Mouse (Mus musculus) liver, adult 2 months (tissue): ENCODE measurements around the gene Fam189a1. TPM values are rescaled to one million over a fixed set of nuclear protein-coding genes. Genes with fewer than 3 reads are reported as not detected.

Experiments
- DNase-seq: peaks from one replicate; pipeline ENCODE4 v3.0.0-alpha.2; 2011; ENCODE audit warnings: low read depth, low spot score; ENCODE audit errors: extremely low read depth
- H3K27ac ChIP-seq: fragments of 200-500 bp; replicated peaks from 2 replicates; pipeline ENCODE4 v1.5.1; 2012; ENCODE audit warnings: low read depth, mild to moderate bottlenecking, control low read depth, inconsistent platforms, low read length; ENCODE audit not compliant: insufficient read depth
- H3K27me3 ChIP-seq: fragments of 200-500 bp; 2 replicates; pipeline ENCODE4 v1.6.1; 2012; ENCODE audit warnings: mild to moderate bottlenecking, moderate library complexity, low read length, inconsistent platforms; ENCODE audit not compliant: control insufficient read depth, insufficient read depth
- H3K36me3 ChIP-seq: fragments of 200-500 bp; 2 replicates; pipeline ENCODE4 v1.6.1; 2012; ENCODE audit warnings: low read length, inconsistent platforms; ENCODE audit not compliant: control insufficient read depth, insufficient read depth
- H3K4me1 ChIP-seq: fragments of 200-500 bp; 2 replicates; pipeline ENCODE4 v1.6.1; 2011; ENCODE audit warnings: low read length; ENCODE audit not compliant: control insufficient read depth, insufficient read depth
- H3K4me3 ChIP-seq: fragments of 200-500 bp; 2 replicates; pipeline ENCODE4 v1.5.1; 2011; ENCODE audit warnings: low read depth, mild to moderate bottlenecking, control low read depth, low read length, moderate library complexity; ENCODE audit not compliant: insufficient read depth
- H3K79me2 ChIP-seq: fragments of 200-500 bp; 2 replicates; pipeline ENCODE4 v1.6.1; 2012; ENCODE audit warnings: inconsistent platforms, mild to moderate bottlenecking, low read length, moderate library complexity; ENCODE audit not compliant: control insufficient read depth, insufficient read depth
- H3K9ac ChIP-seq: fragments of 200-500 bp; 2 replicates; pipeline ENCODE4 v1.6.1; 2012; ENCODE audit warnings: low read depth, mild to moderate bottlenecking, control low read depth, inconsistent platforms, low read length
- CTCF ChIP-seq: fragments of 200-500 bp; IDR thresholded peaks from 2 replicates; pipeline ENCODE4 v1.5.1; 2011; ENCODE audit warnings: low read depth, low read length, control low read depth
- POLR2A ChIP-seq: fragments of 200-500 bp; IDR thresholded peaks from 2 replicates; pipeline ENCODE4 v1.6.1; 2011; ENCODE audit warnings: low read length, control low read depth; ENCODE audit not compliant: insufficient read depth; ENCODE audit errors: extremely low read depth
- WGBS: fragments of 180-500 bp; shearing (Covaris S2); methylation state at CpG from one replicate; pipeline ENCODE4 v1.1.7; 2018; 5-methylcytosine and 5-hydroxymethylcytosine counted together
- polyA plus RNA-seq: library from polyadenylated mRNA; depleted of rRNA; stranded (reverse); fragments of >200 nt; gene quantifications from 2 replicates; pipeline ENCODE4 v1.2.3, GENCODE M21; 2012
- total RNA-seq: library from RNA; depleted of rRNA; stranded (reverse); fragments of >200 nt; gene quantifications from 2 replicates; pipeline ENCODE4 v1.2.3, GENCODE M21; 2014

Fam189a1 gene
- total and polyA plus RNA-seq, 2 experiments: 0.32 TPM; not detected in 1

- 82% methylated on average over 6 of the region's 6 CpGs for WGBS
- Histone ChIP-seq H3K27me3 (no peaks in the 10 kb centered on the region), H3K4me3 (no peak overlapping the region), H3K79me2 (no peaks in the 10 kb centered on the region), H3K36me3 (no peaks in the 10 kb centered on the region), H3K27ac (no peak overlapping the region), H3K9ac (no peak overlapping the region), H3K4me1 (no peaks in the 10 kb centered on the region)
- no peak for DNase-seq
- no peak for TF ChIP-seq CTCF
- no peak for TF ChIP-seq POLR2A
Measured at GRCm38 (mm10) chr7:64795554-64795953, 360.8 kb downstream of the Fam189a1 start.

DNA sequence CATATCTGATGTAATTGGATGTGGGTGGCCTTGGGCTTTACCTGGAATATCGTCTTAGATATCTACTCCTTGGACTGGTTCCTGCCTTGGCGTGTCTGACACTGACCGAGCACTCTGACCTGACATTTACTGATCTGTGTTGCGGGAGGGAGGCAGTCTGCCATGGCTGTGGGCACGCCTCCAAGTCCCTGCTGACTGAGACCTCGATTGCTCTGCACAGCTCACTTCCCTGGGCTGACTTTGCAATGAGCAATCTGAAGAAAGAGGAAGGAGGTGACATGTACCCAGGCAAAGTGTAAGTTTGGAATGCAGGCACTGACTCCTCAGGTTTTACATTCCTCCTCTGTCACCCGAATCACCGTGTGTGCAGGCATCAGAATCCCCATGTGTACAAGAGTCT lies 364.3 kb downstream of the Fam189a1 start:
- no peak for TF ChIP-seq CTCF
- no peak for TF ChIP-seq POLR2A
- 38% methylated on average over 8 of the region's 8 CpGs for WGBS

GRCm38 (mm10) chr7:64791145-64791544 lies 365.2 kb downstream of the Fam189a1 start:
- no peak for DNase-seq
- no peak overlapping the region for H3K4me3 ChIP-seq
- no peak for TF ChIP-seq CTCF
- TF ChIP-seq POLR2A: no peak
- H3K27me3 ChIP-seq: no peaks in the 10 kb centered on the region
- no peaks in the 10 kb centered on the region for H3K4me1 ChIP-seq
- no peaks in the 10 kb centered on the region for H3K79me2 ChIP-seq
- H3K27ac ChIP-seq: no peak overlapping the region
- H3K36me3 ChIP-seq: no peaks in the 10 kb centered on the region
- 83% methylated on average over 9 of the region's 9 CpGs for WGBS
- no peak overlapping the region for H3K9ac ChIP-seq

More for the DNA sequence above, 364.3 kb downstream of the Fam189a1 start:
- no peaks in the 10 kb centered on the region for H3K4me1 ChIP-seq
- H3K27me3 ChIP-seq: no peaks in the 10 kb centered on the region
- H3K4me3 ChIP-seq: no peak overlapping the region
- no peak overlapping the region for H3K27ac ChIP-seq
- DNase-seq: peak; percentile 15
- no peaks in the 10 kb centered on the region for H3K79me2 ChIP-seq
- H3K9ac ChIP-seq: no peak overlapping the region
- H3K36me3 ChIP-seq: no peaks in the 10 kb centered on the region

- no peaks in the 10 kb centered on the region for H3K79me2 ChIP-seq
- TF ChIP-seq CTCF: no peak
- no peak for TF ChIP-seq POLR2A
- no peaks in the 10 kb centered on the region for H3K4me1 ChIP-seq
- no peak overlapping the region for H3K4me3 ChIP-seq
- no peaks in the 10 kb centered on the region for H3K27me3 ChIP-seq
- H3K27ac ChIP-seq: no peak overlapping the region
- no peak overlapping the region for H3K9ac ChIP-seq
- H3K36me3 ChIP-seq: no peaks in the 10 kb centered on the region
- 72% methylated on average over 3 of the region's 3 CpGs for WGBS
- no peak for DNase-seq
Measured at GRCm38 (mm10) chr7:64785040-64785439, 371.3 kb downstream of the Fam189a1 start.

- no peak overlapping the region for H3K9ac ChIP-seq
- 87% methylated on average over 4 of the region's 4 CpGs for WGBS
- H3K27me3 ChIP-seq: no peaks in the 10 kb centered on the region
- H3K4me3 ChIP-seq: no peak overlapping the region
- no peak for TF ChIP-seq POLR2A
- no peak for TF ChIP-seq CTCF
- no peaks in the 10 kb centered on the region for H3K79me2 ChIP-seq
- H3K36me3 ChIP-seq: no peaks in the 10 kb centered on the region
- no peak overlapping the region for H3K27ac ChIP-seq
- no peak for DNase-seq
- H3K4me1 ChIP-seq: no peaks in the 10 kb centered on the region
Measured at GRCm38 (mm10) chr7:64779501-64779900, 376.9 kb downstream of the Fam189a1 start.

DNA sequence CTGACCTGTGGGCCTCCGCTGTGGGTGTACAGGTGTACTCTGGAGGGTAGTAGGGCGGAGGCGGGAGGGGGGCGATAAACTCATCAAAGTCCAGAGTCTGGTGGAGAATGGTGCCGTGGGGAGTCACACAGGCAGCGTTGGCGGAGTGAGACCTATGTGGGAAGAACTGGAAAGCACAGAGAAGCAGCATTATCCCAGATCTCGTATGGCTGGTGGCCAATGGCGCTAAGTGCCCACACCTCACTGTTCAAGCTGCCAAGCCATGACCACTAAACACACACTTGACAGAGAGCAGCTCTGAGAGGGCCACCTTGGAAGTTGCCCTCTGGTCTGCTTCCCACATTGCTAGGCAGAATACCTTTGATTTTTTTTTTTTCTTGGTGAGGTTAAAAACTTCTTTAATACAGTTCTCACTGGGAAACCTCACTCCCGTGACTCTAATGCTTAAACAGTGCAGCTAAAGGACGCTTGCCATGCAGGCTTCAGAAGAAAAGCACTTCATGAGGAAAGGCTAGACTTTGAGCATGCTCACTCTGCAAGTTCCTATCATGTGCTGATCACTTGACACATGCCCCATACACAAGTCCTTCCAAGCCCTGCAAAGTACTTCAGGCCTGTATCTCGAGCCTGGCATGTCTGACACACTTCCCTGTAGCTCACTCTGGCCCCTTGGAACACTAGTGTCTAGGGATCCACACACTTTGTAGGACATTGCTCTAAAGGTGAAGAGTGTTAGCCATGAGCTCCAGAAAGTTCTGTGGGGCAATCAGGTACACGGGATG lies 379.5 kb downstream of the Fam189a1 start:
- no peaks in the 10 kb centered on the region for H3K4me1 ChIP-seq
- H3K4me3 ChIP-seq: no peak overlapping the region
- H3K27ac ChIP-seq: no peak overlapping the region
- TF ChIP-seq POLR2A (no peak), CTCF (no peak)
- H3K79me2 ChIP-seq: no peaks in the 10 kb centered on the region
- H3K36me3 ChIP-seq: no peaks in the 10 kb centered on the region
- WGBS: 84% methylated on average over 13 of the region's 13 CpGs
- no peaks in the 10 kb centered on the region for H3K27me3 ChIP-seq
- H3K9ac ChIP-seq: no peak overlapping the region
- no peak for DNase-seq
